Mouse (Mus musculus) forebrain, embryonic 11.5 days (tissue): Measurements from ENCODE around the gene Cdk5rap1. TPM values are rescaled to one million over a fixed set of nuclear protein-coding genes. Genes with fewer than 3 reads are reported as not detected.

Source experiments
- ATAC-seq: fragments of 200-750 bp; cut with Nextera tagmentation; replicated peaks from 2 replicates; pipeline ENCODE4 v1.8.0; 2017; ENCODE audit warnings: moderate TSS enrichment; ENCODE audit not compliant: low FRiP score
- DNase-seq: peaks from one replicate; pipeline ENCODE4 v3.0.0-alpha.2; 2017; ENCODE audit warnings: low spot score
- H3K27ac ChIP-seq: fragments of 300-500 bp; sonication (generic); 2 replicates; pipeline ENCODE4 v1.5.1; 2014; ENCODE audit warnings: low read depth, low read length
- H3K27me3 ChIP-seq: fragments of 300-500 bp; sonication (generic); 2 replicates; pipeline ENCODE4 v1.6.1; 2014; ENCODE audit warnings: mild to moderate bottlenecking, low read length, mixed read lengths; ENCODE audit not compliant: control insufficient read depth, insufficient read depth
- H3K36me3 ChIP-seq: fragments of 300-500 bp; sonication (generic); 2 replicates; pipeline ENCODE4 v1.6.1; 2014; ENCODE audit warnings: mild to moderate bottlenecking, low read length, moderate library complexity, mixed read lengths; ENCODE audit not compliant: control insufficient read depth, insufficient read depth
- H3K4me1 ChIP-seq: fragments of 300-500 bp; sonication (generic); replicated peaks from 2 replicates; pipeline ENCODE4 v1.6.1; 2014; ENCODE audit warnings: low read length, mixed read lengths; ENCODE audit not compliant: control insufficient read depth, insufficient read depth
- H3K4me2 ChIP-seq: fragments of 300-500 bp; sonication (generic); 2 replicates; pipeline ENCODE4 v1.6.1; 2014; ENCODE audit warnings: low read depth, mild to moderate bottlenecking, low read length, moderate library complexity, mixed read lengths; ENCODE audit not compliant: severe bottlenecking
- H3K4me3 ChIP-seq: fragments of 300-500 bp; sonication (generic); 2 replicates; pipeline ENCODE4 v1.5.1; 2014; ENCODE audit warnings: low read depth, low read length
- H3K9ac ChIP-seq: fragments of 300-500 bp; sonication (generic); 2 replicates; pipeline ENCODE4 v1.6.1; 2014; ENCODE audit warnings: low read length
- H3K9me3 ChIP-seq: fragments of 300-500 bp; sonication (generic); 2 replicates; pipeline ENCODE4 v1.6.1; 2016; ENCODE audit warnings: low read length, mixed read lengths; ENCODE audit not compliant: control insufficient read depth
- WGBS: fragments of 180-500 bp; shearing (Covaris S2); extraction: QIAGEN DNeasy Blood & Tissue Kit; methylation state at CpG from one replicate; pipeline ENCODE4 v1.1.7; 2014; 5-methylcytosine and 5-hydroxymethylcytosine counted together
- polyA plus RNA-seq: library from polyadenylated mRNA; unstranded; fragments of >200 nt; fragmentation: Nextera tagmentation; extraction: Ambion mirVana; gene quantifications from 2 replicates; pipeline ENCODE4 v1.2.1, GENCODE M21; 2014

The Cdk5rap1 gene
- polyA plus RNA-seq, 1 experiment from 2014 or later, result 17.0 TPM

DNA sequence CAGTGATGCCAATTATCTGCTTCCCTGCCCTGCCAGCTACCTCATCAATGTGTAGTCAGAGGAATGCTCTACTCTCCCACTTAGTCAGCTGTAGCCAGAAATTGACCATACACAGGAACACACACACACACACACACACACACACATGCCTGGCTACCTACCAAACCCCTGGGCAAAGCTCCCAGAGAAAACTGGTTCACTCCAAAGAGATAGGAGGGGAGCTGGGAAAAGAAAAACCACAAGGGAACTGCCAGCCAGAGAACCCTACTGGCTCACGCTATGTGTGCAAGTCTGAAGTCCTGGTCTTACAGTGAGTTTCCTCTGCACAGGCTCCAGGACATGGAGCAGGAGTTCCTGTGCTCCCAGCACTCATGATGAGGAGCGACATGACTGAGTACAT lies 37.5 kb upstream of the Cdk5rap1 start:
- Histone ChIP-seq H3K4me1 (no peaks in the 10 kb centered on the region; the same call in 1 of the 2 replicates), H3K27ac (no peak overlapping the region), H3K9me3 (no peaks in the 10 kb centered on the region), H3K4me2 (no peak overlapping the region), H3K9ac (no peak overlapping the region), H3K4me3 (no peak overlapping the region), H3K27me3 (peaks cover 6% of the 10 kb centered on the region; the same call in 1 of the 2 replicates), H3K36me3 (no peaks in the 10 kb centered on the region)
- ATAC-seq (no peak), DNase-seq (no peak)
- WGBS, result 71% methylated on average over 2 of the region's 2 CpGs

DNA sequence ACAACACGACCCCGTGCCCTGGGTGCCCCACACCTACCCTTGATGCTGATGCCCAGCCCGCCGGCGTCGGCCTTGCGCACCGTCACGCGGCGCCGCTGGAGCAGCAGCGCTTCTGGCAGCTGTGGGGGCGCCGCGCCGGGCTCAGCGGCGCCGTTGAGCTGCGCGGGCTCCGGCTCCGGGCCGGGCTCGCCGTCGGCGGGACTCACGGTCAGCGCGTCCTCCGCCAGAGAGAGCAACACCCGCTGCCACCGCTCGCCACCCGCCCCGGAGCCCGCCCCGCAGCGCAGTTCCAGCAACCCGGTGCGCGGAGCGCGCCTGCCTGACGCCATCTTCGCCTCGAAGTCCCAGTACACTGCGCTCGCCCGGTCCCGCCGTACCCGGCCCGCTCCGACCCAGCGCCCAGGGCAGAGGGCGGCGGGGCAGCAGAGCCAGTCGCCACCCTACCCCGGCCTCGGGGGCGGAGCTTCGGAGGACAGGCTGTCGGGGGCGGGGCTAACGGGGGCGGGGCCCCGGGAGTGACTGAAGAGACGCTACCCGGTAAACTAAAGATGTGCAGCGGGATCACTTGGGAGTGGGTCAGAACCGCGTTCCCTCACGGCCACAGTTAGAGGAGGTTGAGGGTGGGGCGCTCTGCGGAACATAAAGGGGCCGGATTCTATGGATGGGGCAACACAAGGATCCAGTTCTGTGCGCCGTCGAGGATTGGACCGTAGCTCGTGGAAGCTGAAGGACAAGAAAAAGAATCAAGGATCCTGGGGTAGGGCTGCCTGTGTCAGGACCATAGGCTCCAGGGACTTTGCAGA lies 35.0 kb upstream of the Cdk5rap1 start, which contains the start of gene Snta1:
Snta1 (minus strand) TSS at position 457 of the 803 bp plus-strand sequence.
- ATAC-seq (peak; percentile 88), DNase-seq (peak; percentile 89)
- Histone ChIP-seq H3K36me3 (no peaks in the 10 kb centered on the region), H3K9me3 (no peaks in the 10 kb centered on the region), H3K4me3 (peak within 1 kb of the TSS; percentile 68), H3K27ac (no peak within 1 kb of the TSS), H3K9ac (peak within 1 kb of the TSS; percentile 63), H3K27me3 (peaks cover 6% of the 10 kb centered on the region; the same call in 1 of the 2 replicates), H3K4me1 (no peaks in the 10 kb centered on the region; the same call in 1 of the 2 replicates), H3K4me2 (peak within 1 kb of the TSS; percentile 84)
- WGBS, result 3% methylated on average over 70 of the region's 84 CpGs

DNA sequence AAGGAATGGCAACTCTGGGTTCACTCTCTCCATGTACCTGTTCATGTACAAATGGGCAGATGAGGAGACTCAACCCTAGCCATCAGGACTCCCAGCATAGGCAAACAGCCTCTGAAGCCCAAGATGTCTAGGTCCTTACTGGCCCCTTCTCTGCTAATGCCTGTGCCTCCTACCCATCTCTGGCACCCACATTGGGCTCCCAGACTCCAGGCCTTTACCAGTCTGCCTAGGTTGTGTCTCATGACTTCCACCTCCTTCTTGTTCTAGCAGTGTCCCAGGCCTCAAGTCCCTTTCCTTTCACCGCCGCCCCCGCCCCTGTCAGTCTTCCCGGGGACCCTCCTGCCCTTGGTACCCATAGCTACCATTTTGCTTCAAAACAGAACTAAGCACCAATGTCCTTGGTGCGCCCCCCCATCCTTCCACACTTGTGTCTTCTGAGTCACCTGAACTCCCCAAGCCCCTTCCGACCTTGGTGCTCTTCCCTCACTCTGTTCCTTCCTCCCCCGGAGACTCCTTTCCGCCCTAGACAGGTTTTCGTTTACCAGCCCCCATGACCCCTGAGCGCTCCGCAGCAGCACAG lies 34.3 kb upstream of the Cdk5rap1 start:
- peaks cover 6% of the 10 kb centered on the region; the same call in 1 of the 2 replicates for H3K27me3 ChIP-seq
- H3K36me3 ChIP-seq, result no peaks in the 10 kb centered on the region
- no peaks in the 10 kb centered on the region for H3K9me3 ChIP-seq
- ATAC-seq (no peak), DNase-seq (no peak)
- WGBS, result 30% methylated on average over 11 of the region's 11 CpGs
- H3K27ac ChIP-seq, result no peak overlapping the region
- peak overlapping the region; percentile 68 for H3K4me3 ChIP-seq
- H3K4me1 ChIP-seq, result no peaks in the 10 kb centered on the region; the same call in 1 of the 2 replicates
- H3K9ac ChIP-seq, result peak overlapping the region; percentile 63
- peak overlapping the region; percentile 84 for H3K4me2 ChIP-seq

DNA sequence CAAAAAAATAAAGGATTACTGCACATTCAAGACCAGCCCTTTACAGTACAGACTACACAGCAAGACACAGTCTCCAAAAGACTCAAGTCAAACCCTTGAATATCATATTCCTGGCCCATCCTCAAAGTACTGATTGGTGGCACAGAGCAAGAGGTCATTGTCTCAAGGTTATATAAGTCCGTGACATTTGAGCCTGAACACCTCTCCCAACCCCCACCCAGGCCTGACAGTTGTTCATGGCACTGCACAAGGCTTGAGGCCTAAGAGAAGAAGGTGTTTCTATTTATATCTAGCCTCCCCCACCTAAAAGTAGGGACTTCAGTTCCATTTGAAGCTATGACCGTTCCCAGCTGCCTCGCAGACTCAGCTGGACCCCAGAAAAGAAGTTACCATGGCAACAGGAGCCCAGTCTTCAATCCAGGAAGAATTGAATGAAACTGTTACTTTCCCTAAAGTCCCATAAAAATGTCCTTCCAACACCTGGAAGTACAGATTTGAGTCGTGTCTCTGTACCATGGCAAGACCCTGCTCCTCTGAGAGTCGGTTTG lies 32.7 kb upstream of the Cdk5rap1 start:
- Histone ChIP-seq H3K27ac (no peak overlapping the region), H3K27me3 (peaks cover 6% of the 10 kb centered on the region; the same call in 1 of the 2 replicates), H3K9ac (no peak overlapping the region), H3K4me3 (no peak overlapping the region), H3K9me3 (no peaks in the 10 kb centered on the region), H3K4me2 (no peak overlapping the region), H3K36me3 (no peaks in the 10 kb centered on the region), H3K4me1 (no peaks in the 10 kb centered on the region; the same call in 1 of the 2 replicates)
- 61% methylated on average over 5 of the region's 5 CpGs for WGBS
- ATAC-seq (no peak), DNase-seq (no peak)

DNA sequence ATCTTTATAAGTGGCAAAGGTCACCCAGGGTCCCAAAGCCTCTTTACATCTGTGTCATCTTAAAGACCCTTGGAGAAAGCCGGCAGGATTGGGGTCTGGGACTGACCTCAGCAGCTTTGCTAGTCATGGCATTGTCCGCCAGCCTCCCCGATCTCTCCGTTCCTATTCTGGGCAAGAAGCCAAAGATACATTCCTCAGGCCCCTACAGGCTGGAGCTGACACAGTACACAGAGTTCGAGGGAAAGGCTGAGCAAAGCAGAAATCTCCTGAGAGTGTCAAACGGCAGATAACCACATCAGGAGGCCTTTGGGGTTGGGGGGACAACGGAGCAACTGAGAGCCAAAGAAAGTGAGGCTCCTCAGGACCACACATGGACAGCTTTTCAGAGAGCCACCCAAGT lies 30.0 kb upstream of the Cdk5rap1 start:
- Histone ChIP-seq H3K36me3 (no peaks in the 10 kb centered on the region), H3K4me1 (no peaks in the 10 kb centered on the region; the same call in 1 of the 2 replicates), H3K27ac (no peak overlapping the region), H3K27me3 (peaks cover 6% of the 10 kb centered on the region; the same call in 1 of the 2 replicates), H3K4me2 (no peak overlapping the region), H3K4me3 (no peak overlapping the region), H3K9ac (no peak overlapping the region), H3K9me3 (no peaks in the 10 kb centered on the region)
- 60% methylated on average over 7 of the region's 7 CpGs for WGBS
- ATAC-seq (no peak), DNase-seq (no peak)

DNA sequence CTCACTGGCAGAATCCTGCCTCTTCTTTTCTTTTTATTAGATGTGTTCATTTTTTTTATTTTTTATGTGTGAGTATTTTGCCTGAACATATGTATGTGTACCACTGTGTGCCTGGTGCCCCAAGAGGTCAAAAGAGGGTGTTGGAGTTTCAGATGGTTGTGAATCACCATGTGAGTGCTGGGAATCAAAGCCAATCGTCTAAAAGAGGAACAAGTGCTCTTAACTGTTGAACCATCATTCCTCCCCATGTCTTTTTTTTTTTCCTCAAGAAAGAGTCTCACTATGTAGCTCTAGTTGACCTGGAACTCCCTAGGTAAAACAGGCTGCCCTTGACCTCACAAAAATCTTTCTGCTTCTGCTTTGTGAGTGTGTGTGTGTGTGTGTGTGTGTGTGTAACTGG lies 29.2 kb upstream of the Cdk5rap1 start:
- WGBS, result 65% methylated on average over 1 of the region's 1 CpGs

DNA sequence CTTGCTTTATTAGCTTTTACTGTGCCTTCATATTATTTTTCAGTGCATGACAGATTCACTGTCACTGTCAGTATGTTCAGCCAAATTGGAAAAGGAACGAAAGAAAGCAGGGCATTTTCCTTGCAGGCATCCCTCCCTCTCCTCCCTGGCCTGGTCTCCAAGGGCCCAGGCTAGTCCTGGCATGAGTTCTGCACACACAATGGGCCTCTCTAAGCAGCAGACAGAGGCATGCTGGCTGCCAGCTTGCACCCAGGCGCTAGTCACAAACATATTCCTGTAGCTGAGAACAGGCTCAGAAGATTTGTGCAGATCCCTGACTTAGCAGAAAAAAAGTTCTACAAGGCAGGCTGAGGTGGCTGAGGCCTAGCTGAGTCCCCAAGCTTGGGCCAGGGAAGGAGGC lies 26.5 kb upstream of the Cdk5rap1 start:
- Histone ChIP-seq H3K4me2 (no peak overlapping the region), H3K4me1 (no peaks in the 10 kb centered on the region), H3K27me3 (no peaks in the 10 kb centered on the region), H3K36me3 (no peaks in the 10 kb centered on the region), H3K27ac (no peak overlapping the region), H3K9ac (no peak overlapping the region), H3K9me3 (no peaks in the 10 kb centered on the region), H3K4me3 (no peak overlapping the region)
- ATAC-seq (no peak), DNase-seq (no peak)
- WGBS, result 82% methylated on average over 2 of the region's 2 CpGs

More for the DNA sequence above, 29.2 kb upstream of the Cdk5rap1 start:
- H3K9ac ChIP-seq, result no peak overlapping the region
- DNase-seq (no peak), ATAC-seq (no peak)
- H3K9me3 ChIP-seq, result no peaks in the 10 kb centered on the region
- no peaks in the 10 kb centered on the region for H3K36me3 ChIP-seq
- no peak overlapping the region for H3K4me3 ChIP-seq
- H3K4me2 ChIP-seq, result no peak overlapping the region
- no peak overlapping the region for H3K27ac ChIP-seq
- H3K27me3 ChIP-seq, result peaks cover 3% of the 10 kb centered on the region; the same call in 1 of the 2 replicates
- H3K4me1 ChIP-seq, result no peaks in the 10 kb centered on the region; the same call in 1 of the 2 replicates

DNA sequence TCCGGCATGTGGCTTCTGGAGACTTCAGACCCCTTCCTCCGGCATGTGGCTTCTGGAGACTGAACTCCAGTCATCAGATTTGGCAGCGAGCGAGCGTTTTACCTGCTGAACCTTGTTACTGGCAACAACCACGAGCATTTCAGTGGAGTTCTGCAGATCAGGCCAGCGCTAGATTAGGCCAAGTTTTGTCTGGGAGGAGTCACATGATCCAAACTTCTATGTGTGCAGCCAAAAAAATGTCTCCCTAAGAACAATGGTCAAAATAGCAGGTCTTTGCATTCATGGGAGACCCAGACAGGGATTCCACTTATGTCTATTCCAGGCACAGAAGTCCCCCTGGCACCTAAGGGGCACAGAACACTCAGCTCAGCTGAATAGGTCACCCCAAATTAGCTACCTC lies 25.5 kb upstream of the Cdk5rap1 start:
- H3K27ac ChIP-seq, result no peak overlapping the region
- H3K4me1 ChIP-seq, result no peaks in the 10 kb centered on the region
- no peak overlapping the region for H3K4me3 ChIP-seq
- DNase-seq (no peak), ATAC-seq (no peak)
- no peak overlapping the region for H3K4me2 ChIP-seq
- WGBS, result 87% methylated on average over 7 of the region's 7 CpGs
- H3K36me3 ChIP-seq, result no peaks in the 10 kb centered on the region
- no peaks in the 10 kb centered on the region for H3K27me3 ChIP-seq
- no peak overlapping the region for H3K9ac ChIP-seq
- H3K9me3 ChIP-seq, result no peaks in the 10 kb centered on the region
